Mouse (Mus musculus): ENCODE results near the gene Selenbp2.
"Not testable (repeated sequence)": the region's sequence is repeated elsewhere in the genome, so short reads cannot be mapped to it uniquely, and the experiment has no call there.

DNA sequence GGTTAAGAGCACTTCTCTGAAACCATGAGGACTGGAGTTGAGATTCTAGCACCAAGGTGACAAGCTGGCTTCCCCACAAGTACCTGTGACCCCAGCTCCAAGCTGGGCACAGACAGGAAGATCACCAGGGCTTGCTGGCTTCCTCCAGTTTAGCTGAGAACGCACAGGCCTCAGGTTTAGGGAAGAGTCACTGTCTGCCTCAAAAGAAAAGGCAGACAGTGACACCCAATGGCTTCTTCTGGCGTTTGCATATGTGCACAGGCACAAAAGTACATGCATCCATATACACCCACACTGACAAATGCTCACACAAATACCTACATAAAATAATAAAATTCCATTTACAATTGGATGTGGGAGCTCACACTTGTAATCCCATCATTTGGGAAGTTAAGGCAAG lies 30.3 kb downstream of the Selenbp2 start:
- TF ChIP-seq POLR2A (IDR thresholded peaks at IDR 0.05; ENCODE audit: low read depth, low read length); CTCF (IDR thresholded peaks at IDR 0.05; ENCODE audit: extremely low read depth, insufficient read length, insufficient replicate concordance, low read depth, low read length): not testable (repeated sequence)
